Mouse (Mus musculus): ENCODE data around the gene Trak1.

Trak1 gene

DNA sequence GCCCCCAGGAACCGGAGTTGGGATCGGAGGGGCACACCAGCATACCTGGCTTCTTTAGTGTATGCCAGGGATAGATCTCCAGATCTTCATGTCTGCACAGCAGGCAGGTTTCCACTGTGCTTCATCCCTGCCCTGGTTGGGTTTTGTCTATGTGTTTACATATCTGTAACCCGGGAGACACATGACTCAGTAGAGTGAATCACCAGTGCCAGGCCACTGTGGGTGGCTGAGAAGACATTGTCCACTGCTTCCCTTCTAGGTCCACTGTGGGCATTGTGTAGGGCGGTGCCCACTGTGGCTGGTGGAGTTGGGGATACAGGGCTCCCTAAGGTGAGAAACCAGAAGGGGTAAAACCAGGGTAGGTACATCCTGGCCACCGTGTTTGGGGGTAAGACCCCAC, 98.5 kb downstream of the Trak1 start:
- no peak for DNase-seq (ENCODE audit: low spot score)

DNA sequence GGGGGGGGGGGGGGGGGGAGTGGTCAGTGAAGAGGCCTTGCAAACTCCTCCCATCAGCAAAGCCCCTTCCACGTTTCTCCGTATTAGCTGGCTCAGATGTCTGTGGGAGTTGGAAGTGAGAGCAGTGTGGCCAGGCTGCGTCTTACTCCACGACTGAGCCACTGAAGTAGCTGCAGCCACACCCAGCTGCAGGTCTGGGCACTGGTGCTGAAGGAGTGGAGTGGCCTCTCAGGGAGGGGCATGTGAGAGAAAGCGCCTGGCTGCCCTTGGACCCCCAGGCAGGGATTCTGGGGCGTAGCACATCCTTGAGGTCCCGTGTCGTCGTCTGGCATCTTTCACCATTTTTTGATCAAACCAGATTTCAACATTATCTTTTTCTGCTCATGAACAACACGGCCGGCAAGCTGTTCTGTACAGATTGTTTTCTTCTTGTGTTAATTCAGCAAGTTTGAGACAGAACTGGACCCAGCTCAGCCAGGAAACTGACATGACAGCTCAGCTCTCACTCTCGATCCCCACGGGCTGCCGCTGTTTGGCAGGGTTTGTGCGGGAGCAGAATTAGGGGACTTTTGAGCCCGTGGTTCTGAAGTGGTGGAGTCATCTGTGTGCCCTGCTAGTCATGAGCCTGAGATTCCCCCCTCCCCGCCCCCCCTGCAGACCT, 100.9 kb downstream of the Trak1 start:
- no peak for DNase-seq (ENCODE audit: low spot score)

DNA sequence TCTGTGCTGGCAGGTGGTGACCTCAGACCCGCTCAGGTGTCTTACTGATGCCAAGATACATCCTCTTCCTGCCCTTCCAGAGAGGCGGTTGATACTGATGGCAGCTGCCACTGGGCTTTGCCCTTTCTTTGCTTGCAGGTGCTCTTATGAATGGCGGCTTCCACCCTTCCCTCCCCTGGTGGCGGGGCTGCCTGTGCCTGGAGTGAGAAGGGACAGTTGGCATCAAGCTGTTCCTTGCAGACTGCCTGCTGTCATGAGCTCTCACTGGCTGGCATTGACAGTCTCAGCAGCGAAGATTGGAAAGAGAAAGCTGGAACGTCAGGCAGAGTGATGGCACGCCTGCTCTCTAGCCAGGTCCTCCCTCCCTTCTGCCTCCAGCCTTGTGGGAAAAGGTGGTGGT, 101.5 kb downstream of the Trak1 start:
- no peak for DNase-seq (ENCODE audit: low spot score)

DNA sequence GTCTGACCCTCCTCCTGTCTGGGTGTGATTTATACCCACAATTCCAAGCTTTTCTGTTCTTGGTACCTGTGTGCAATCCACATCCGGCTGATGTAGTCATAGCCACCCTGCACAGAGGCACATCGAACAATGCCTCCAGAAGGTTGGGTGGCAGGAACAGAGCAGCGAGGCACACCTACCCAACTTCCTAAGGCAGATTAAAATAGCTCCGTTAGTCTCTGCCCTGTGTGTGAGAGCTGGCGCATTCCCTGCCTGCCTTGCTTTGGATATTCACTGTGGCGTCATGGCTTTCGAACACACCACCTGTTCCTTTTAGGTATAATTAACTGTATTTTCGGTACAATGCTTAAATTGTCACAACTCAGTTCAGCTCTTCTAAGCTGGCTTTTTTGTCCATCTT, 103.3 kb downstream of the Trak1 start:
- DNase-seq (ENCODE audit: low spot score): no peak

DNA sequence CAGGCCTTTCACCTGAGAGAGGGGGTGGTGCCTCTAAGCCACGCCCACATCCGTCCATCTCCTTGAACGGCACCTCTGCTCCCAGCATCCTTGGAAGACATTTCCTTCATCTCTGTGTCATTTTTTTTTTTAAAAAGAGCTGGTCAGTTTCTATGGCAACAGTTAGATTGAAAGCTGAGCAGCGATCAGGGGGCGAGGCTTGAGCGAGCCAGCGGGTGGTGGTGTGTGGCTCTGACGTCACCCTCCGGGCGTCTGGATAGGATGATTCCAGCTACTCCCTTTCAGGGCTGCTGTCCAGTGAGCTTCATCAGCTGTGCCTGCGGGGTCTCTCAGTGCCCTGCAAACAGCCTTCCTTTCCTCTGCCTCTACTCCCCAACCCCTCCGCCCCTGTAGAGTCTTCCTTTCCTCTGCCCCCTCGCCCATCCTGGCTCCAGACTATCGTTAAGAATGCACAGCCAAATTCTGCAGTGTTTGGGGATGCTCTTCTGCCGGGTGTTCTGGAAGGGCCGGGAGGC, 105.9 kb downstream of the Trak1 start:
- peak; percentile 86 for DNase-seq (ENCODE audit: low spot score)

DNA sequence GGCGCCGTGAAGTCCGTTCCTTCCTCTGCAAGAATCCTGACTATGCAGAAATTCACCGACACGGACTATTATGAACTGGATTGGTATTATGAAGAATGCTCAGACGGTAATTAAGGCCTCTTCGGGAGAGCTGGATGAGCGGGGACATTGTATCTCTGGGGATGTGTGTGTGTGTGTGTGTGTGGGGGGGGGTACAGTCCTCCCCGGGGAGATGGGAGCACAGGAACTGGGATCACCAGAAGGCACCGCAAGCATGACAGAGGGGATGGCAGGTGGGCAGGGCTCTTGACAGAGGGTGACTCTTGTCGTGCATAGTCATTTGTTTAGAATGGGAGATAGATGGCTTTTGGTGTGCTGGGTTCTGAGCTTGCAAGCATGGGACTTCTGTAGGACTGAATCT, 106.4 kb downstream of the Trak1 start:
- DNase-seq (ENCODE audit: low spot score): peak; percentile 17

DNA sequence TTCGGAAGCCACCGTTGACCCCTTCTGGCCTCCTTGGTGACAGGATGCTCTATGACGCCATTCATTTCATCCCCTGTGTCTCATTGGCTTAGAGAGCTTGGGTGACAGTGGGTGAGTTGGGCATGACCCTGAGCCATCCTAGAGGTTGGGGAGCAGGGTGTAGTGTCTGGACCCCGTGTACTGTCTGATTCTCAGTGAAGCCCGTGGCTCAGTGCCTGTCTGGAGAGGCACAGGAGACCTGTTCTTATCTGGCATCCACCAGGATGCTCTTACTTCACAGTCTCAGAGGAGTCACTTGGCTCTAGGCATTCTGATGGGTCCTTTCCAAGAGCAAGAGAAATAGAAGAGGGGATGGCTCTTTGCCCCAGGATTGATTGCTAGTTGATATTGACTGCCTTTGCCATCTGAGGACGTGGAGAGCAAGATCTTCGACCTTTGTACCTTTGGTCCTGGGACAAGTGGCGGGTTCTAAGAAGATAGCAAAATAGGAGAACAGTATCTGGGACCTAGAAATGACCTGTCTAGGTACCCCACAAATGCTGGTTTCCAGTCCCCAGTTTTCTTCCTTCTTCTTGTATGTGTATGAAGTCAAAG, 107.9 kb downstream of the Trak1 start:
- no peak for DNase-seq (ENCODE audit: low spot score)

DNA sequence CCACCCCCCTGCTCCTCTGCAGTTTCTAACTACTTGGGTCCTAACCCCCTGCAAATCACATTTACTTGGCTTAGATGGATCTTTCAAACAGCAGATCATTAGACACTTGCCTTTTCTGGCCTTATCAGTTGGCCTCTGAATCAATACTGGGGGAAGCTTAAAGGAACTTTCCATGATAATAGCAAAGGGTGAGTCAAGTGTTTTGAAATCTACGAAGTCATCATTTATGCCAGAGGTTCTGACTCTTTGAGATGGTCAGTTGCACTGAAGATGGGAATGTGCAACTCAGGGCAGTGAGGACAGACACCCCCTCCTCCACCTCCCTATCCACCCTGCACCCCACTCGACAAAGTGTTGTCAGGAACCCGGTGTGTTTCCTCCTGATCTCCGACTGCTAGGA, 108.5 kb downstream of the Trak1 start:
- no peak for DNase-seq (ENCODE audit: low spot score)

DNA sequence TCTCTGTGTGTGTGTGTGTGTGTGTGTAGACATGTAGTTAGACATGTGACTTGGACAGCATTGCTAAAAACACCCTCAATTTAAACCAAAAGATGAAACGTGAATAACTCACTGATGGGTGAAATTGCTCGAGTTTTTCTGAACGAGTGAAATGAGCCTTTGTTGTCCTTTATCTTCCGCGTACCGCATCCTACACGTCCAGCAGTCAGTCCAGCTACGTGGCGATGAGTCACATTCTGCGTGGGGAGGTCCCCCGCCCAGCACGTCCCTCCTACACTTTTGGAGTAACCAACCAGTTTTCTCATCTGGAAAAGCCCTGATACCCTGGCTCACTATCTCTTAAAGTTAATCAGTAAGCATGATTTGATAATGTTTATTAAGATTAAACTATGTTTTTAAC, 116.9 kb downstream of the Trak1 start:
- no peak for DNase-seq (ENCODE audit: low spot score)

DNA sequence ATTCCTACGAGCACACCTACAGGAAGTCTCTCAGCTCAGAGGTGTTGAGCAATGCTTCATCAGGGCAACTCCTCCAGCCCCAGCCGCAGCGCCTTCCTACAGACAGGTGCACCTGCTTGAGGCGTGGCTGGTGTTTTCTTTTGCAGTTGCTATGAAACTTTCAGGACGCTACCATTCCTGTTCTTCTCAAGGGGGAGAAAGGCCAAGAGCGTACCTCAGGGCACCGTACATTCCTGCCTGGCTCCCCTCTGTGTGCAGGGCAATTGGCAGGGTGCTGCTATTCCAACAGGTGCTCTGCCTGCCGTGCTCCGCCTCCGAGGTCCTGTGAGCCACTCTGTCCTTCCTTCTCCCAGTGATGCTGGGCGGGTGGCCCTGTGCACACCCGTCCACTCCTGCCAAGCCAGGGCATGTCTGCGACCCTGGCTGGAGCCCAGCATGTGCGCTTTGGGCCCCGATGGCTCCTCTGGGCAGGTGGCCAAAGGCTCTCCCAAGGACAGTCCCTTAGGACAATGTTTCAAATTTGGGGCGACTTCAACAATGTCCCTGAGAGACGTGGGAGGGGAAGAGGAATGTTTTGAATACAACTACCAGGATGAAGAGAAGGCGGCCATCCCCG, 118.4 kb downstream of the Trak1 start:
- DNase-seq (ENCODE audit: low spot score): no peak

DNA sequence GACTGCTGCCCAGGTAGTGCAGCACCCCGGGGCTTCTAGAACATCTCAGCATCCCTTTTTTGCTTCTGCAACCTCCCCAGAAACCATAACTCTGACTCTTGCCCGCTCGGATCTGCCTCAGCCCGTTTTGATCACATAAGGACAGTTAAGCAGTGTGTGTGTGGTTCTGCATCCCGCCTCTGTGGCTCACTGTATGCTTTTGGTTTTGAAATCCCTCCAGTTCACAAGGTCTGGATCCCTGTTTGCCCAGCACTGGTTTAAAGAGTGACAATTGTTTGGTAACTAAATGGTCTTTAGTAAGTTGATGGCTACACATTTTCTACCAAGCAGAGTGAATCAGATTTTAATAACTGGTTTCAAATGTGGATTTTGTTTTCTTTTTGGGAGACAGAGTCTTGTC, 119.2 kb downstream of the Trak1 start:
- no peak for DNase-seq (ENCODE audit: low spot score)

DNA sequence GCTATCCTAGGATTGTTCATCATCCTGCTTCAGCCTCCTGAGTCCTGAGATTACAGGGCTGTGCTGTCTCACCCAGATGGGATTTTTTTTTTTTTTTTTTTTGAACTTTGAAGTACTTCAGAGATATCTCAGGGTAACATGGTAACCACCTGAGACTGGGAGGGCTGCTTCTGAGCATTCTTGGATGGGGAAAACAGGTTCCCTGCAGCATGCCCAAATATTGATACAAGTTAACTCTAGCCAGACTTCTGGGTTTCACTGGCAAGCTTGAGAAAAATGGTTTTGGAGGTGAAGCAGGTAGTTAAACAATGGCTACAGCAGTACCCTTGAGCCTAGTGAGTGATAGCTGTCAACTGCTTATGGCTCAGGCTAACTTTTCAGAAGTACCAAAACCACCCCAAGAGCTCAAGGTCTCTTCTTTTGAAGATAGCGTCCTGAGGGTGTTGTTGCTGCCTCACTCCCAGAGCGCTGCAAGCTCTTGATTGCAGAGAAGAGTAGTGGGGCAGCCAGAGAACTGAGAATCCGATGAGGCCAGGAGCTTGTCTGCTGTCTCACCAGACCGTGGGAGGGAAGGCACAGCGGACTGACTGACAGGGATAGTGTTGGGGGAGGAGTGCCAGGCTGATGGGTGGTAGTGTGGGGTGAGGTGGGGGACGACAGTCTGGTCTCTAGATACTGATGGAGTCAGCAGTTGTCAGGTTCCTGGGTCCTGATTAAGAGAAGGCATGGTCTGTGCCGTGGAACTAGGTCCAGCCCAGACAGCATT, 119.8 kb downstream of the Trak1 start:
- no peak for DNase-seq (ENCODE audit: low spot score)

DNA sequence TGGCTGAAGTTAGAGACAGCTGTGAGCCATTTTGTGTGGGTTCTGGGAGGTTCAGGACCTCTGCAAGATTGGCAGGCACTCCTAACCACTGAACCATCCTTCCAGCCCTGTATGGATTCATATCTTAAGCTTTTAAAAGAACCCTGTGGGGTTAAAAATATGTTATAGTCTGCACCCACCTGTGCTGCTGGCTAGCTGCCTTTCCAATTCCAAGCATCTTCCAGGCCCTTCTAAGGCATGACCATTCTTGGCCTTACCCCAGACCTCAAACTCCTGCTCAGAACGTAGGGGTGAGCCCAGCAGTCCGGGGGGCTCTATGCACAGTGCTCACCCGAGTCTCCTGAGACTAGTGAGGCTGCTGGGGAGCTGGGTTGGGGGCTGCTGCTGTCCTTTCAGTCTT, 121.7 kb downstream of the Trak1 start:
- no peak for DNase-seq (ENCODE audit: low spot score)

DNA sequence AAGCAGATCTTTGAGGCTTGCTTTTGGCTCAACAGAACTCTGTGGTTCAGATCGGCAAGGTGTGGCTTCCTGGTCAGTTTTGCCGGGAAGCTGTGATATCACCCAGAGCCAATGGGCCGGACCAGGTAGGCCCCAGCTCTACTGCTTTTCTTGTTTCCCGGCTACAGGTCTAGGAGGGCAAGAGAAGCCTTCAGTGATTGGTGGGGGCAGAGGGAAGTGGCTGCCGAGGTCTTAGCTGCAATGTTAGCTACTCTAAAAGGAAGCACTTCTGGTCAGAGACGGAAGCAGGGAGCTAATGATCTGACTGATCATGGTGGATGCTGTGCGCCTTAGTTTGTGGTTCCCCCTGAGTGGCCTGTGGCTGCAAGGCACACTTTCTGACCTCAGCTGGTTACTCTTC, 122.3 kb downstream of the Trak1 start:
- DNase-seq (ENCODE audit: low spot score): no peak

DNA sequence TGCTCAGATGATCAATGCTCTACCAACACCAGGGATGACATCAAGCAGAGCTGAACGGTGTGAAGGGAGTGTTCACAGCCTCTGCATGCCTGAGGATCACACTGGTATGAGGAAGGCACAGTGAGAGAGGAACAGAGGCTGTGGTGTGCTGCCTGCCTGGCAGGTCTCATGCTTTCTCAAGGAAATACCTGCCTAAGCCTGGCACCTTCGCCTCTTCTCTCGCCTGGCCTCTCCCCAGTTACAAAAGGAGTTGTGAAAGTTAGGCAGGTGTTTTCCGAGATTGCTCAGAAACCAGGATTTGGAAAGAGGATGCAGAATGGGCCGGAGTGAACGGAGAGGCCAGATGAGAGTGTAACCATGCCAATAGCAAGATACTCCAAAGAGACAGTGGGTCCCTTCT, 123.5 kb downstream of the Trak1 start:
- no peak for DNase-seq (ENCODE audit: low spot score)

DNA sequence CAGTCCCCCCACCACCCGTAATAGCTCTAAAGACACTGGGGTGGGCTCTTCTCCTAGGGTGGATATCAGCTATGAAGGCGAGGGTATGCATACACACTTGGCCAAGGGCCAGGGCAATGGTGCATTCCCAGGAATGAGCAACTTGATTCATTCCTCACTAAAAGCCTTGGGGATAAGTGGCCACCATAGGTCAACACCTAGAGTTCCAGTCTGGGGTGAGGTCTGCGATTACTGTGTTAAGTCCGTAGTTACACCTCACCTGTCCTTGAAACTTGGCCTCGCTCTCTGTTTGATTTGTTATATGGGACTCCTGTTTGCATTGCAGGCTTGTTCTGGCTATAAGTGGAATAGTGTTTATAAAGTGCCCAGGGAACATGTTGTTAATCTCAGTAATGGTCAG, 125.1 kb downstream of the Trak1 start:
- no peak for DNase-seq (ENCODE audit: low spot score)

DNA sequence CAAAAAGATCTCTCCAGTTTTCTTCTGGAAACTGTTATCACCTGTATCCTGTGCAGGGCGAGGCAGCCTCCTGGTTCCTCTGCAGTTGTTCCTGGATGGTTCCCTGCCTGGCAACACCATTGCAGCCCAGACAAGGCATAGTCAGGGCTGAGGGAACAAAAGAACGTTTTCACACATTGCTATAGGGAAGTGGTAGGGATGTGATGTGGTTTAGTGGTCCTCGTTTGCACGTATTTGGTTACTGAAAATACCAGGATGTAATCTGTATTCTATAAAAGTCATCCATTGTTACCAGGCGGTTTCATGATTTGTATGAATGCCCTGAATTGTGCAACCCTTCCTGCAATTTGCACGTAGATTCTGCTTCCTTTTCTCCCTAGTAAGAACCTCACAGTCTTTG, 126.3 kb downstream of the Trak1 start:
- no peak for DNase-seq (ENCODE audit: low spot score)

DNA sequence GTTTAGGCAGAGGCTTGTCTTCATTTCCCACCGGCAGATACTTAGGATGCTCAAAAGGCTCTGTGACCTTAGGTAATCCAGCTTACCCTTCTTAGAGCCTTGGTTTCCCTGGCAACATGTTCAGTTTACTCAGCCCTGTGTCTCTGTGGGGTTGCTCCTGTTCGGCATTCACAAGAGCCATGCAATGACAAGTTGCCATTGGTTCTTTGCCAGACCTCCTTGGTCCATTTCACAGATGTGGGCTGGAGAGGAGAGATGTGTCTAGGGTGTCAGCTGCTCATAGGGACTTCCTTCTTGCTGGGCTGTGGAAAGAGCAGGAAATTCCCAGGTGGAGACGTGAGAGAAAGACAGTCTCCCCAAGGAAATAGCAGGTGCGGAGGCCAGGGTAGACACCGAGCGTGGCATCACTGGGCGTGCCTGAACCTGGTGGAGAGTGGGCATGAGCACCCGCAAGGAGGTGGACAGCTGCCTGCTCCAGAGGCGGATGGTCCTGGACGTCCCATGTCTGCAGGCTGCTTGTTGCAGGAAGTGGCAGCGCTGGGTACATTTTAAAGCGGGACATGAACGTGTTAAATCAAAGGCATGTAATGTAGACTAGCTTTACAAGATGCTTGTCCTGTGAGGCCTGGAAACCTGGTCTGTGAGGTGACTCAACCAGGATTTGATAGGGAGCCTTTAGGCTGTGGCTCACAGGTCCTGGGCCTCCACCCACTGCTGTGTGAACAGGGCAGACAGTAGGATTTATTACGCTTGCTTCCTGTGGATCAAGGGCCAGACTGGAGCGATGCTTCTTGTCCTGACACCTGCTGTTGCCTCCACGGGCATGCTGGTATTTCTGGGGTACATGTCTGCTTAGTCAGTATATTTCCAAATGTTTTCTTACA, 127.2 kb downstream of the Trak1 start:
- no peak for DNase-seq (ENCODE audit: low spot score)

DNA sequence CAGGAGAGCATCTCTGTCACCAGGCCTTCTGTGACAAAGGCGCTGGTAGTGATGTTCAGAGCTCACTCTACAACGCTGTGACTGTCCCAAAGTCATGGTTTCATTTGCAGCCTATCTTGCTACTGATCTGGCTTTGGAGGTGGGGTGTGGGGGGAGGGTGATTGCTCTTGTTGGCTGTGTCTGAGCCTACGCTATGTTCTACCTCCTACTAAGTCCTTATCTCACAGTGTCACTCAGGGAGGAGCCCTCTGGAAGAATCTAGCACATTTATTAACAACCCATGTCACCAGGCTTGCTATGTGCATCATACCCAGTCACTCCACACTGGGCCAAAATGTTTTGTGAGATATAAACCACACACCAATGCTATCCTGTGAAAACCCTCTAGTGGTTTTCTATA, 129.1 kb downstream of the Trak1 start:
- DNase-seq (ENCODE audit: low spot score): no peak

DNA sequence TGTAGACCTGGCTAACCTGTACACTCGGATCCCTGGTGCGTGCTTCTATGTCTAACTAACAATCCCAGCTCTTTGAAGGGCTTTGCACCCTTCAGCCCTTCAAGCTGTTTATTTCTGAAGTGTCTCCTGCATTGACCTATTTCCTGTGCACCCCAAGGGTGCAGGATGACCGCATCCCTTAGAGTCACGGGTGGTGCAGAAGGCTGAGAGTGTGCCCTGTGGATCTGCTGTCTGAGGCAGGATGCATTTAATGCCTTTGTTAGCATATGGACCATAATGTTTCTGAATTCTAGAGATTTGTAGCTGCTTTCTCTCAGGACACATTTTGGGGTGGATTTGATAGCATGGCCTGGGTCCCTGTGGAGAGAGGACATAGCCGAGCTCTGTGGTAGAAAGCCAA, 129.6 kb downstream of the Trak1 start:
- no peak for DNase-seq (ENCODE audit: low spot score)

DNA sequence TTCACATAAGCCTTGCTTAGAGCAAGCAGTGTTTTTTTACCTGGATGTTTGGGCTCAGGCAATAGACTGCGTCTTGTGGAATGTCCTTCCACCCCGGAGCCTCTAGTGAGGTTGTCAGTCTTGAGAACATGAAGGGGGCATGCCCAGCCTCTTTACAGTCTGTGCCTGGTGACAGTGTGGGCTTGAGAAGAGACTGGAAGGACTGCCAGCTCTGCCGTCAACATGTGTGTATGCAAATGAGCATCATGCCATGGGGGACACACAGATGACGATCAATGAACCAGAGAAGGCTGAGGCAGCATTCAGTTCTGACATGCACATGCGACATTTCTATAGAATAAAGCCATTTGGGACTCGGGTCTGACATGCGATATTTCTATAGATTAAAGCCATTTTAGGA, 132.3 kb downstream of the Trak1 start:
- no peak for DNase-seq (ENCODE audit: low spot score)

DNA sequence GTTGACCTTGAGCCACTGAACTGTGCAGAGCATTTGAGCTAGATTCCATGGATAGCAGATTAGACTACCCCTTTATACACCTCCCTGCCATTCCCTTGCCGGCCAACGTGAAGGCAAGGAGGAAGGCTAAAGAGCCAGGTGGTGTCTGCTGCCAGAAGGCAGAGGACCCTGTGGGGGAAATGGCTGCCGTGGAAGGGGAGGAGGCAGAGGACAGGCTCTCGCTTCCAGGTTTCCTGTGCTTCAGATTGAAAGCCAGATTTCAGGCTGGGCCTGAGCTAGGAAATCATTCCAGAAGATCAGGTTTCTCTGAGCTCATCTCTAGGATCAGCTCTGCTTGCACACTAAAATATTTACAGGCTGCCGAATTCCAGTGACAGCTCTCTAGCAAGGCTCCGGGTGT, 133.1 kb downstream of the Trak1 start:
- DNase-seq (ENCODE audit: low spot score): no peak

Data from retina, embryonic 14.5 days (tissue).